Mouse (Mus musculus) heart, postnatal 0 days (tissue): ENCODE measurements around the gene Spns1. TPM values are rescaled to one million over a fixed set of nuclear protein-coding genes. Genes with fewer than 3 reads are reported as not detected.
A peak's percentile ranks its signal among the peaks of the same experiment; 100 is the strongest.

Experiments used
- ATAC-seq: fragments of 200-750 bp; cut with Nextera tagmentation; 2 replicates; pipeline ENCODE4 v1.8.0; 2017; ENCODE audit warnings: low read depth, moderate number of reproducible peaks, moderate library complexity; ENCODE audit not compliant: insufficient read depth
- DNase-seq: peaks from one replicate; pipeline ENCODE4 v3.0.0-alpha.2; 2016; ENCODE audit warnings: low spot score
- H3K27ac ChIP-seq: fragments of 300-500 bp; sonication (generic); 2 replicates; pipeline ENCODE4 v1.5.1; 2014; ENCODE audit warnings: low read depth, mild to moderate bottlenecking
- H3K27me3 ChIP-seq: fragments of 300-500 bp; sonication (generic); 2 replicates; pipeline ENCODE4 v1.6.1; 2014; ENCODE audit warnings: low read length, mixed read lengths; ENCODE audit not compliant: control insufficient read depth, insufficient read depth
- H3K36me3 ChIP-seq: fragments of 300-500 bp; sonication (generic); replicated peaks from 2 replicates; pipeline ENCODE4 v1.6.1; 2014; ENCODE audit warnings: low read length, mixed read lengths; ENCODE audit not compliant: control insufficient read depth, insufficient read depth
- H3K4me1 ChIP-seq: fragments of 300-500 bp; sonication (generic); 2 replicates; pipeline ENCODE4 v1.6.1; 2014; ENCODE audit warnings: antibody characterized with exemption; ENCODE audit not compliant: control insufficient read depth, insufficient read depth
- H3K4me2 ChIP-seq: fragments of 300-500 bp; sonication (generic); 2 replicates; pipeline ENCODE4 v1.6.1; 2014; ENCODE audit warnings: low read depth, mild to moderate bottlenecking, low read length, moderate library complexity
- H3K4me3 ChIP-seq: fragments of 300-500 bp; sonication (generic); 2 replicates; pipeline ENCODE4 v1.5.1; 2014; ENCODE audit warnings: low read depth, low read length
- H3K9ac ChIP-seq: fragments of 300-500 bp; sonication (generic); replicated peaks from 2 replicates; pipeline ENCODE4 v1.6.1; 2014; ENCODE audit warnings: low read depth, low read length, mixed read lengths
- H3K9me3 ChIP-seq: fragments of 300-500 bp; sonication (generic); replicated peaks from 2 replicates; pipeline ENCODE4 v1.6.1; 2016; ENCODE audit warnings: low read length; ENCODE audit not compliant: control insufficient read depth
- CTCF ChIP-seq: IDR thresholded peaks from 2 replicates; pipeline ENCODE4 v1.5.1; 2016; ENCODE audit warnings: antibody characterized with exemption, control low read depth, low read depth
- EP300 ChIP-seq: IDR thresholded peaks from 2 replicates; pipeline ENCODE4 v1.6.1; 2016; ENCODE audit warnings: antibody characterized with exemption, low read depth
- WGBS: fragments of 180-500 bp; shearing (Covaris S2); extraction: QIAGEN DNeasy Blood & Tissue Kit; methylation state at CpG from one replicate; pipeline ENCODE4 v1.1.7; 2014; 5-methylcytosine and 5-hydroxymethylcytosine counted together
- polyA plus RNA-seq: library from polyadenylated mRNA; unstranded; fragments of >200 nt; fragmentation: Nextera tagmentation; extraction: Ambion mirVana; gene quantifications from 2 replicates; pipeline ENCODE4 v1.2.1, GENCODE M21; 2015
- total RNA-seq: library from RNA; depleted of rRNA; stranded (reverse); fragments of >200 nt; gene quantifications from 2 replicates; pipeline ENCODE4 v1.2.3, GENCODE M21; 2014; ENCODE audit warnings: low replicate concordance

Spns1 gene
- total and polyA plus RNA-seq, 2 experiments from 2014 or later = 36.0 to 87.1 TPM

GRCm38 (mm10) chr7:126369393-126369792 is 7.9 kb downstream of the Spns1 start, which contains the start of gene Lat:
Gene Lat, minus strand, starts transcription at chr7:126369570.
- H3K9me3 ChIP-seq = no peaks in the 10 kb centered on the region
- peaks cover 34% of the 10 kb centered on the region for H3K36me3 ChIP-seq
- H3K9ac ChIP-seq = no peak within 1 kb of the TSS; the same call in 1 of the 2 replicates
- no peak for TF ChIP-seq EP300
- TF ChIP-seq CTCF = no peak
- peak within 1 kb of the TSS; percentile 33; the same call in 1 of the 2 replicates for H3K4me3 ChIP-seq
- H3K4me2 ChIP-seq = peak within 1 kb of the TSS; percentile 21; the same call in 1 of the 2 replicates
- 49% methylated on average over 13 of the region's 13 CpGs for WGBS
- no peaks in the 10 kb centered on the region for H3K4me1 ChIP-seq
- DNase-seq = no peak
- H3K27me3 ChIP-seq = no peaks in the 10 kb centered on the region
- H3K27ac ChIP-seq = peak within 1 kb of the TSS; percentile 25; the same call in 1 of the 2 replicates
- no peak for ATAC-seq

DNA sequence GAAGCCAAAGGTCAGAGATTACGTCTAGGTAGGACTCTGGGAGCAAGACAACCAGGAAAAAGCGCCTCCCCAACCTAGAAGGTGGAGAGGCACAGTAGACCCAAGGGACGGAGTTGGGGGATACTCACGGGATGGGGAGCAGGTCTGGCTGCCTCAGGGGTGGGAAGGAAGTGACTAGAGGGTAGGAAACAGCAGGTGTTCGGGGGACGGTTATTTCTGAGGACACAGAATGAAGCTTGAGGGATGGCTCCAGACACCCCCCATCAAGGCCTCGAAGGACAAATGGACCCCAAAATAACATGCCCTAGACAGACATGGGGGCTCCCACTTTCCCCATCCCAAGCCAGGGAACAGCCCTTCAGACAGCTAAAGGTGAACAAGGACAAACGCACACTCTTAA is 8.9 kb downstream of the Spns1 start:
- no peaks in the 10 kb centered on the region for H3K9me3 ChIP-seq
- H3K27me3 ChIP-seq = no peaks in the 10 kb centered on the region
- no peaks in the 10 kb centered on the region for H3K4me1 ChIP-seq
- peak overlapping the region; percentile 21; the same call in 1 of the 2 replicates for H3K4me2 ChIP-seq
- H3K4me3 ChIP-seq = peak overlapping the region; percentile 33; the same call in 1 of the 2 replicates
- no peak for ATAC-seq
- no peak overlapping the region; the same call in 1 of the 2 replicates for H3K9ac ChIP-seq
- no peak for DNase-seq
- WGBS = 77% methylated on average over 8 of the region's 8 CpGs
- peaks cover 29% of the 10 kb centered on the region for H3K36me3 ChIP-seq
- no peak for TF ChIP-seq EP300
- TF ChIP-seq CTCF = no peak
- H3K27ac ChIP-seq = no peak overlapping the region

DNA sequence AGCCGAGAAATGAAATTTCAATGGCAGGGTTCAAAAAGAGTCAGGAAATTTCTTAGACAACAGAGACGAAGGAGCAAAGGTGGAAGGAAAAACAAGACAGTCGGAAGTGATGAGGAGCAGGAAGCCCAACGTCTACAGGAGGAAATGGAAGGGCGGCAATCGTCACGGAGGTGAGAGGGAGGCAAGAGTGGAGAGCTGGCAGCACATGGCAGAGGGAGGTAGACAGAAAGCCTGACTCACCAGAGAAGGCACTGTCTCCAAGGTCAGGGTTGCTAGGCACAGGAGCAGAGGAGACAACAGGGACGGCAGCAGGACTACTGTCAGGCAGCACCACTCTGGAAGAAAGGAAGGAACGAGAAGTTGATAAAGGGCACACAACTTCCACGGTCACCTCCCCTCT is 9.6 kb downstream of the Spns1 start:
- H3K9me3 ChIP-seq = no peaks in the 10 kb centered on the region
- H3K4me2 ChIP-seq = peak overlapping the region; percentile 21; the same call in 1 of the 2 replicates
- H3K4me3 ChIP-seq = peak overlapping the region; percentile 33; the same call in 1 of the 2 replicates
- no peak overlapping the region for H3K9ac ChIP-seq
- H3K27ac ChIP-seq = no peak overlapping the region
- H3K4me1 ChIP-seq = no peaks in the 10 kb centered on the region
- ATAC-seq (no peak), DNase-seq (no peak)
- H3K36me3 ChIP-seq = peaks cover 23% of the 10 kb centered on the region
- TF ChIP-seq CTCF = no peak
- no peak for TF ChIP-seq EP300
- no peaks in the 10 kb centered on the region for H3K27me3 ChIP-seq
- 69% methylated on average over 10 of the region's 10 CpGs for WGBS

DNA sequence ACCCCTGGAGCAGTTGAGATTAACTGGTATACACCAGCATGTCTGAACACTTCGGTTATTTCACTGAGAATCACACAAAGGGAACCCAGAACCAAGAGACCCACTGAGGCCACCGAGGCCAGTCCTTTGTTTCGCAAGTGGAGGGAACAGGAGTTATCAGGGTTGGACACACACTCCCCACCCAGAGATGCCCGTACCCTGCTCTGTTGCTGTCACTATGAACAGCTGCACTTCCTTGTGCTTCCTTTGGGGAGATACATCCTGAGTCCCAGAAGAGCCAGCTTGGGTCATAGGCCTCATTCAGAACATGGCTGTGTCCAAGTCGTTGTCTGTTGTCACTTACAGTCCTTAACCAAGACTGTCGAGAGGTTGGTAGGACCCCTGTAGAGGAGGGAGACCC is 14.2 kb downstream of the Spns1 start:
- H3K27me3 ChIP-seq = no peaks in the 10 kb centered on the region
- WGBS = 71% methylated on average over 6 of the region's 6 CpGs
- no peaks in the 10 kb centered on the region for H3K4me1 ChIP-seq
- TF ChIP-seq EP300 (no peak), CTCF (no peak)
- no peak overlapping the region for H3K4me2 ChIP-seq
- H3K9me3 ChIP-seq = no peaks in the 10 kb centered on the region
- H3K36me3 ChIP-seq = no peaks in the 10 kb centered on the region
- DNase-seq (no peak), ATAC-seq (no peak)
- no peak overlapping the region for H3K9ac ChIP-seq
- H3K27ac ChIP-seq = no peak overlapping the region
- no peak overlapping the region for H3K4me3 ChIP-seq

DNA sequence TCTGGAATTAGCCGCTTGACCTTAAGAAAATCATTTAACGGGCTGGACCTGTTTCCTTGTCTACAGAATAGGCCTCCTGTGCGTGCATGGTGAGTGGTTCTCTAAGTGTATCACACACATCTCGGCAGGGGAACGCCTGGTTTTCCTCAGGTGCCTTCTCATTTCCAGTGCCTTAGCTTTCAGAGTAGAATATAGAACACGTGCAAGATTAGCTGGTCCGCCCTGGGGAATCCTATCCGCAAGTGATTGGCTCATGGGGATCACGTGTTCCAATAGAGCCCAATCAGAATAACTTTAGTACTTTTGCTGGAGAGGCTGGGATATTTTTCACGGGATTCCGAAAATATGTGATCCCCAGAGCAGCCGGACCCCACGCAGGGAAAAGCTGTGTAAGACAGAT is 18.2 kb downstream of the Spns1 start:
- no peak for DNase-seq
- Histone ChIP-seq H3K27me3 (no peaks in the 10 kb centered on the region), H3K4me1 (no peaks in the 10 kb centered on the region; the same call in 1 of the 2 replicates), H3K9ac (no peak overlapping the region), H3K4me3 (no peak overlapping the region), H3K36me3 (no peaks in the 10 kb centered on the region), H3K9me3 (no peaks in the 10 kb centered on the region), H3K27ac (no peak overlapping the region), H3K4me2 (no peak overlapping the region)
- ATAC-seq = no peak
- TF ChIP-seq CTCF = no peak
- TF ChIP-seq EP300 = no peak
- WGBS = 52% methylated on average over 13 of the region's 13 CpGs

- Histone ChIP-seq H3K4me1 (no peaks in the 10 kb centered on the region; the same call in 1 of the 2 replicates), H3K27ac (no peak overlapping the region), H3K27me3 (no peaks in the 10 kb centered on the region), H3K36me3 (no peaks in the 10 kb centered on the region), H3K4me3 (no peak overlapping the region), H3K4me2 (no peak overlapping the region), H3K9ac (no peak overlapping the region), H3K9me3 (no peaks in the 10 kb centered on the region)
- no peak for DNase-seq
- no peak for ATAC-seq
- no peak for TF ChIP-seq EP300
- 88% methylated on average over 9 of the region's 9 CpGs for WGBS
These were observed 18.8 kb downstream of the Spns1 start for GRCm38 (mm10) chr7:126358413-126358812.
